Comparison of ENCODE assay signal across 35 mouse cellular contexts in the genomic region with DNA sequence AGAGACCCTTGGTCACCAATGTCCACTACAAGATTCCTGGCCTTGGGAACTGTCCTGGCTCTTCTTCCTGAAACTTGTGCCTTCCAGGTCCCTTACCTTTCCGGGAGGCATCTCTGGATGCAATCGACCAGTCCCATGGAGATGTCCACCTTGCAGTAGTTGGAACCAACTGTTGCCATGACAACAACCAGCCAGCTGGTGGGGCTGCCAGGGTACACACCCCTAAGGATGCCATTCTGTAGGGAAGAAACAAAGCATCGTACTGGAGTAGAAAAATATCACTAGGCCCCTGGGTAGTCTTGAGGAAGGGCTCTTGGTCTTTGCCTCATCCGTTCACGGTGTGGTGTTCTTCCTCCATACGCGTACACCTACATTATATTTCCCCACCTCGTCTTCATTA. TPM values are rescaled to one million over a fixed set of nuclear protein-coding genes. Genes with fewer than 3 reads are reported as not detected.
DNase-seq lines count a peak whose midpoint lies in the region; ATAC-seq and TF ChIP-seq lines count a peak whose summit lies in the region.
"Had no signal": no experiment of that assay in that cellular context is flagged by ENCODE, and none has a peak within 500 bp of the region (broad histone marks: within the 10 kb centered on the region; RNA-seq: fewer than 3 reads in every experiment).

No protein-coding gene starts in this region.

- intact Hi-C loops in heart, postnatal 25 days (cut with DNase I): no loop called here

- H3K9ac ChIP-seq in heart, embryonic 14.5 days (ENCODE audit: low read length): peak overlapping the region; percentile 95
- peak overlapping the region; percentile 92 for H3K9ac ChIP-seq in heart, embryonic 16.5 days (ENCODE audit: low read length)
- H3K9ac ChIP-seq: embryonic facial prominence, embryonic 15.5 days; hindbrain, embryonic 14.5 days; neural tube, embryonic 13.5 days had no signal

- no peak for ATAC-seq in heart, embryonic 14.5 days (ENCODE audit: insufficient number of reproducible peaks, insufficient read depth, low FRiP score, low read depth)
- ATAC-seq in heart, embryonic 16.5 days (replicated peaks; ENCODE audit: extremely low read depth, insufficient read depth, low FRiP score): no peak
- ATAC-seq: CD4-positive, CD25-positive, alpha-beta regulatory T cell, adult 4 months; forebrain, embryonic 14.5 days; midbrain, embryonic 16.5 days; Patski had no signal

- H3K27me3 ChIP-seq in heart, embryonic 14.5 days (ENCODE audit: control insufficient read depth, insufficient read depth, low read length): no peaks in the 10 kb centered on the region
- H3K27me3 ChIP-seq in E14TG2a.4 (ENCODE audit: insufficient read depth, low read length): peaks cover 18% of the 10 kb centered on the region; the same call in 1 of the 2 replicates
- no peaks in the 10 kb centered on the region for H3K27me3 ChIP-seq in heart, embryonic 16.5 days (ENCODE audit: control insufficient read depth, insufficient read depth, low read length)
- H3K27me3 ChIP-seq: embryonic facial prominence, embryonic 15.5 days; neural tube, embryonic 13.5 days; Patski had no signal

- H3K4me2 ChIP-seq in heart, embryonic 14.5 days (ENCODE audit: low read length): peak overlapping the region; percentile 75
- H3K4me2 ChIP-seq in heart, embryonic 16.5 days (ENCODE audit: low read depth, low read length): peak overlapping the region; percentile 67
- H3K4me2 ChIP-seq: embryonic facial prominence, embryonic 15.5 days; hindbrain, embryonic 14.5 days; neural tube, embryonic 13.5 days had no signal

- peaks cover 73% of the 10 kb centered on the region for H3K36me3 ChIP-seq in heart, embryonic 14.5 days (ENCODE audit: control insufficient read depth, insufficient read depth, low read length)
- peaks cover 22% of the 10 kb centered on the region for H3K36me3 ChIP-seq in E14TG2a.4 (ENCODE audit: insufficient read depth, low read length)
- peaks cover 39% of the 10 kb centered on the region for H3K36me3 ChIP-seq in heart, embryonic 16.5 days (ENCODE audit: control insufficient read depth, insufficient read depth)

- peaks cover 25 to 38% of the 10 kb centered on the region in 2 experiments for H3K4me1 ChIP-seq in heart, embryonic 14.5 days (ENCODE audit: control insufficient read depth in 2 of 2, insufficient read depth in 2 of 2, low read length in 2 of 2)
- H3K4me1 ChIP-seq in E14TG2a.4 (replicated peaks; ENCODE audit: low read depth, low read length): peaks cover 44% of the 10 kb centered on the region
- H3K4me1 ChIP-seq in heart, embryonic 16.5 days (ENCODE audit: control insufficient read depth, insufficient read depth, low read length): peaks cover 35% of the 10 kb centered on the region

- H3K27ac ChIP-seq in heart, embryonic 14.5 days (replicated peaks in 1 of 2; ENCODE audit: control insufficient read depth in 1 of 2, insufficient read depth in 1 of 2, low read depth in 2 of 2, low read length in 2 of 2): peak overlapping the region; percentile 60 to 99; a peak in 3 of 4 replicates
- peak overlapping the region; percentile 99 for H3K27ac ChIP-seq in heart, embryonic 16.5 days (ENCODE audit: low read length)
- H3K27ac ChIP-seq: embryonic facial prominence, embryonic 15.5 days; hindbrain, embryonic 14.5 days; neural tube, embryonic 13.5 days had no signal

- no peaks in the 10 kb centered on the region for H3K9me3 ChIP-seq in heart, embryonic 14.5 days (ENCODE audit: control insufficient read depth, low read length)
- no peaks in the 10 kb centered on the region for H3K9me3 ChIP-seq in E14TG2a.4 (ENCODE audit: low read length)
- H3K9me3 ChIP-seq in heart, embryonic 16.5 days (replicated peaks; ENCODE audit: control insufficient read depth, low read length): no peaks in the 10 kb centered on the region
- H3K9me3 ChIP-seq: embryonic facial prominence, embryonic 15.5 days; G1E; neural tube, embryonic 13.5 days had no signal

- no peak for TF ChIP-seq CTCF in E14TG2a.4 (conservative IDR thresholded peaks at IDR 0.05; ENCODE audit: low read length)

- 78% methylated on average over 8 of the region's 8 CpGs for WGBS in heart, embryonic 14.5 days
- WGBS in heart, embryonic 16.5 days: 68% methylated on average over 8 of the region's 8 CpGs

- peak; percentile 93 for DNase-seq in heart, adult 11 months
- no peak for DNase-seq in heart, postnatal 25 days (ENCODE audit: low spot score)
- DNase-seq in heart, postnatal 4 days: no peak
- DNase-seq in embryo, embryonic 11 days: no peak
- DNase-seq: adrenal gland, adult 2 months; kidney, adult 8-10 months; layer of hippocampus, postnatal 36 days; retina, postnatal 1 day; right cerebral cortex, postnatal 25 days; spleen, adult 18-20 months; thymus, adult 18-20 months; thymus, postnatal 4 days had no signal

- peak overlapping the region; percentile 51 to 61 for H3K4me3 ChIP-seq in heart, embryonic 14.5 days (ENCODE audit: control insufficient read depth in 1 of 2, insufficient read depth in 1 of 2, low read depth in 1 of 2, low read length in 2 of 2)
- H3K4me3 ChIP-seq in E14TG2a.4 (replicated peaks; ENCODE audit: low read length): peak overlapping the region; percentile 37; the same call in 1 of the 2 replicates
- peak overlapping the region; percentile 63 for H3K4me3 ChIP-seq in heart, embryonic 16.5 days (ENCODE audit: low read length)
- H3K4me3 ChIP-seq: embryonic facial prominence, embryonic 15.5 days; myocyte; neural tube, embryonic 13.5 days had no signal

RNA-seq across cellular contexts. Expression of a gene that starts 1.0 kb away (rescaled TPM):
- total RNA-seq in heart, postnatal 25 days (2021): 100 to 1,000 TPM; 512 to 569 TPM
- polyA plus RNA-seq in heart, embryonic 14.5 days (2014; fragmentation: Nextera tagmentation; extraction: Ambion mirVana): 190 and 218 TPM in 2 replicates
- total RNA-seq in heart, postnatal 4 days (2021): 100 to 1,000 TPM; 585 to 617 TPM
- 241 and 243 TPM in 2 replicates for polyA plus RNA-seq in heart, embryonic 16.5 days (2015; fragmentation: Nextera tagmentation; extraction: Ambion mirVana)

RNA-seq across cellular contexts. Expression of a gene that starts 4.8 kb away (rescaled TPM):
- 1 to 10 TPM; 1.5 TPM for total RNA-seq in heart, postnatal 25 days (2021)
- 3.1 and 3.2 TPM in 2 replicates for polyA plus RNA-seq in heart, embryonic 14.5 days (2014; fragmentation: Nextera tagmentation; extraction: Ambion mirVana)
- 1 to 10 TPM; 1.1 to 1.8 TPM for total RNA-seq in heart, postnatal 4 days (2021)
- polyA plus RNA-seq in heart, embryonic 16.5 days (2015; fragmentation: Nextera tagmentation; extraction: Ambion mirVana): 3.8 and 4.1 TPM in 2 replicates

RNA-seq across cellular contexts. Expression of a gene that starts 4.9 kb away (rescaled TPM):
- 10 to 100 TPM; 14.5 to 16.4 TPM for total RNA-seq in heart, postnatal 25 days (2021)
- 0.53 and 0.59 TPM in 2 replicates for polyA plus RNA-seq in heart, embryonic 14.5 days (2014; fragmentation: Nextera tagmentation; extraction: Ambion mirVana)
- 10 to 100 TPM in 1 of 2 experiments, 1 to 10 TPM in 1; 2.1 to 11.6 TPM for total RNA-seq in heart, postnatal 4 days (2021)
- polyA plus RNA-seq in heart, embryonic 16.5 days (2015; fragmentation: Nextera tagmentation; extraction: Ambion mirVana): 0.19 and 0.35 TPM in 2 replicates
- total RNA-seq: layer of hippocampus, adult 8-10 months; left cerebral cortex, postnatal 10 days; liver, adult 2 months; megakaryocyte-erythroid progenitor cell, adult 5-6 weeks had no signal
- polyA plus RNA-seq: CD4-positive, CD25-positive, alpha-beta regulatory T cell, adult 4 months; embryonic facial prominence, embryonic 15.5 days; forebrain, embryonic 14.5 days; hindbrain, embryonic 14.5 days; intestine, embryonic 14.5 days; limb, embryonic 11.5 days; lung, embryonic 16.5 days; midbrain, embryonic 16.5 days; neural tube, embryonic 13.5 days; Patski had no signal

RNA-seq across cellular contexts. Expression of a gene that starts 5.1 kb away (rescaled TPM):
- 10 to 100 TPM; 40.6 to 44.9 TPM for total RNA-seq in heart, postnatal 25 days (2021)
- polyA plus RNA-seq in heart, embryonic 14.5 days (2014; fragmentation: Nextera tagmentation; extraction: Ambion mirVana): 68.9 and 75.0 TPM in 2 replicates
- total RNA-seq in heart, postnatal 4 days (2021): 10 to 100 TPM; 68.2 to 94.0 TPM
- polyA plus RNA-seq in heart, embryonic 16.5 days (2015; fragmentation: Nextera tagmentation; extraction: Ambion mirVana): 80.5 and 84.9 TPM in 2 replicates

RNA-seq across cellular contexts. Expression of a gene that starts 14.3 kb away (rescaled TPM):
- total RNA-seq in heart, postnatal 25 days (2021): not detected
- not detected in 2 replicates for polyA plus RNA-seq in heart, embryonic 14.5 days (2014; fragmentation: Nextera tagmentation; extraction: Ambion mirVana)
- not detected for total RNA-seq in heart, postnatal 4 days (2021)
- polyA plus RNA-seq in heart, embryonic 16.5 days (2015; fragmentation: Nextera tagmentation; extraction: Ambion mirVana): not detected in 2 replicates
- total RNA-seq: adrenal gland, adult 2 months; G1E; gastrocnemius, adult 8-10 months; granulocyte monocyte progenitor cell, adult 5-6 weeks; layer of hippocampus, adult 8-10 months; layer of hippocampus, postnatal 36 days; left cerebral cortex, postnatal 10 days; liver, adult 2 months; megakaryocyte-erythroid progenitor cell, adult 5-6 weeks had no signal
- polyA plus RNA-seq: adrenal gland, adult 2 months; CD4-positive, CD25-positive, alpha-beta regulatory T cell, adult 4 months; cerebellum, adult 2 months; embryonic facial prominence, embryonic 15.5 days; forebrain, embryonic 14.5 days; G1E; hindbrain, embryonic 14.5 days; intestine, embryonic 14.5 days; limb, embryonic 11.5 days; liver, adult 2 months; liver, embryonic 16.5 days; lung, embryonic 16.5 days; midbrain, embryonic 16.5 days; myocyte; neural tube, embryonic 13.5 days; Patski had no signal
